In the genomic region with DNA sequence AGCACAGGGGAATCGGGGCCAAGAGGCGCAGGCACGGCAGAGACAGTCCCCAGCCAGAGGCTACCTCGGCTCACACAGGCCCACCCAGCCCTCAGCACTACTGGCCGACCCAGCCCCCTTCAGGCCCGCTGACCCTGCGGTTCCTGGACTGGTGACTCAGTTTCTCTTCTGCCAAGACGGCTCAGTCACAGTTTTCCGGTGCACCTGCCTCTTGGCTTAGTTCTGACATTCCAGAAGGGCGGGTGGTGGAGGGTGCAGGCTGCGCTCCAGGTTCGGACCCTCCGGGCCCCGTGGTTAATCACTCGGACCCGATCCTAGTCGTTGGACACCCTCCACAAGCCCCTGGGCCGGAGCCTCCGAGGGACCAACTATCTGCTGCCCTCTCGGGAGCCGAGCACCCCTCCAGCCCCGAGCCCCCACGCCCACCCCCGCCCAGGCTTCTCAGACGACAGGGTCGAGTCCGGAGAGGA, we compare ENCODE assay signal across 8 mouse cellular contexts. TPM values are rescaled to one million over a fixed set of nuclear protein-coding genes. Genes with fewer than 3 reads are reported as not detected.
DNase-seq lines count a peak whose midpoint lies in the region; ATAC-seq and TF ChIP-seq lines count a peak whose summit lies in the region.

No protein-coding gene starts in this region.

- H3K4me2 ChIP-seq in heart, embryonic 11.5 days = peak overlapping the region; percentile 94
- peak overlapping the region; percentile 41 for H3K4me2 ChIP-seq in CH12.LX (ENCODE audit: insufficient read depth, low read depth, poor library complexity, severe bottlenecking)
- peak overlapping the region; percentile 84 for H3K4me2 ChIP-seq in embryonic facial prominence, embryonic 11.5 days (ENCODE audit: low read depth, low read length)
- H3K4me2 ChIP-seq in intestine, embryonic 14.5 days (ENCODE audit: low read length) = peak overlapping the region; percentile 80
- peak overlapping the region; percentile 90 for H3K4me2 ChIP-seq in midbrain, embryonic 11.5 days

- intact Hi-C loops in heart, postnatal 14 days (cut with DNase I) = loop anchor here (5.0 kb wide), 1 partner anchor 37 kb away; no protein-coding TSS in a partner anchor

- H3K9ac ChIP-seq in heart, embryonic 11.5 days (ENCODE audit: low read depth, low read length) = peak overlapping the region; percentile 81
- peak overlapping the region; percentile 98 for H3K9ac ChIP-seq in CH12.LX (ENCODE audit: insufficient read depth, low read depth)
- peak overlapping the region; percentile 92 for H3K9ac ChIP-seq in embryonic facial prominence, embryonic 11.5 days (replicated peaks; ENCODE audit: low read length)
- H3K9ac ChIP-seq in intestine, embryonic 14.5 days (ENCODE audit: low read length) = peak overlapping the region; percentile 95
- H3K9ac ChIP-seq in midbrain, embryonic 11.5 days (ENCODE audit: low read length) = peak overlapping the region; percentile 96

- no peaks in the 10 kb centered on the region for H3K9me3 ChIP-seq in heart, embryonic 11.5 days (replicated peaks; ENCODE audit: control insufficient read depth, low read length)
- no peaks in the 10 kb centered on the region for H3K9me3 ChIP-seq in CH12.LX (replicated peaks; ENCODE audit: low read length)
- H3K9me3 ChIP-seq in embryonic facial prominence, embryonic 11.5 days (replicated peaks; ENCODE audit: control insufficient read depth, low read length) = no peaks in the 10 kb centered on the region
- H3K9me3 ChIP-seq in intestine, embryonic 14.5 days (ENCODE audit: control insufficient read depth, low read length) = no peaks in the 10 kb centered on the region
- no peaks in the 10 kb centered on the region for H3K9me3 ChIP-seq in midbrain, embryonic 11.5 days (ENCODE audit: control insufficient read depth, low read length)

- in situ Hi-C loops in CH12.LX (cut with MboI; ENCODE audit: low pct_ligation_motif_present, low pct_unique_long_range_greater_than_20kb, low sequenced_read_pairs) = loop anchor here (5.0 kb wide), 1 partner anchor 77 kb away; a partner anchor contains a TSS

- H3K27ac ChIP-seq in heart, embryonic 11.5 days (ENCODE audit: low read depth, low read length) = peak overlapping the region; percentile 97
- H3K27ac ChIP-seq in CH12.LX (ENCODE audit: insufficient read depth, low read depth) = peak overlapping the region; percentile 90
- H3K27ac ChIP-seq in embryonic facial prominence, embryonic 11.5 days (replicated peaks; ENCODE audit: low read depth, low read length) = peak overlapping the region; percentile 77; the same call in 1 of the 2 replicates
- H3K27ac ChIP-seq in intestine, embryonic 14.5 days (ENCODE audit: low read depth) = peak overlapping the region; percentile 91
- H3K27ac ChIP-seq in midbrain, embryonic 11.5 days (ENCODE audit: low read depth, low read length) = peak overlapping the region; percentile 90; the same call in 1 of the 2 replicates

- DNase-seq in heart, postnatal 14 days = no peak
- no peak for DNase-seq in CH12.LX (ENCODE audit: extremely low read depth)
- DNase-seq in embryonic facial prominence, embryonic 11.5 days (ENCODE audit: low spot score) = no peak
- DNase-seq in intestine, embryonic 14.5 days (ENCODE audit: low spot score) = peak; percentile 69
- no peak for DNase-seq in midbrain, embryonic 11.5 days (ENCODE audit: low spot score, missing footprints)
- no peak for DNase-seq in right cerebral cortex, postnatal 14 days
- no peak for DNase-seq in embryo, embryonic 9.5 days (ENCODE audit: extremely low spot score)

- peak overlapping the region; percentile 78 for H3K4me3 ChIP-seq in heart, embryonic 11.5 days (ENCODE audit: low read depth, low read length)
- H3K4me3 ChIP-seq in CH12.LX (replicated peaks in 1 of 3; ENCODE audit: low read depth in 2 of 3, low read length in 2 of 3, poor library complexity in 1 of 3) = peak overlapping the region; percentile 64 to 81 (median 70)
- H3K4me3 ChIP-seq in embryonic facial prominence, embryonic 11.5 days (ENCODE audit: low read depth, low read length) = peak overlapping the region; percentile 87
- H3K4me3 ChIP-seq in intestine, embryonic 14.5 days (ENCODE audit: low read depth, low read length) = peak overlapping the region; percentile 90
- H3K4me3 ChIP-seq in midbrain, embryonic 11.5 days (ENCODE audit: low read depth, low read length) = peak overlapping the region; percentile 92

- H3K36me3 ChIP-seq in heart, embryonic 11.5 days (ENCODE audit: control insufficient read depth, insufficient read depth, low read length) = peaks cover 15% of the 10 kb centered on the region
- H3K36me3 ChIP-seq in CH12.LX (replicated peaks in 1 of 2; ENCODE audit: control insufficient read depth in 1 of 2, insufficient read depth in 1 of 2, low read length in 1 of 2) = peaks cover 23 to 29% of the 10 kb centered on the region in 2 experiments
- no peaks in the 10 kb centered on the region for H3K36me3 ChIP-seq in embryonic facial prominence, embryonic 11.5 days (replicated peaks; ENCODE audit: control insufficient read depth, insufficient read depth, low read depth, low read length)
- peaks cover 35% of the 10 kb centered on the region for H3K36me3 ChIP-seq in intestine, embryonic 14.5 days (ENCODE audit: control insufficient read depth, insufficient read depth, low read length)
- H3K36me3 ChIP-seq in midbrain, embryonic 11.5 days (ENCODE audit: control insufficient read depth, insufficient read depth, low read length) = peaks cover 7% of the 10 kb centered on the region; the same call in 1 of the 2 replicates

- H3K27me3 ChIP-seq in heart, embryonic 11.5 days (ENCODE audit: control insufficient read depth, insufficient read depth, low read length) = no peaks in the 10 kb centered on the region
- no peaks in the 10 kb centered on the region for H3K27me3 ChIP-seq in CH12.LX (replicated peaks)
- H3K27me3 ChIP-seq in embryonic facial prominence, embryonic 11.5 days (ENCODE audit: control insufficient read depth, insufficient read depth, low read length) = no peaks in the 10 kb centered on the region
- no peaks in the 10 kb centered on the region for H3K27me3 ChIP-seq in intestine, embryonic 14.5 days (replicated peaks; ENCODE audit: control insufficient read depth, insufficient read depth, low read length)
- H3K27me3 ChIP-seq in midbrain, embryonic 11.5 days (ENCODE audit: control insufficient read depth, insufficient read depth, low read length) = no peaks in the 10 kb centered on the region

- no peak; the same call in 1 of the 2 replicates for ATAC-seq in heart, embryonic 11.5 days (replicated peaks; ENCODE audit: insufficient number of reproducible peaks, low FRiP score, low TSS enrichment)
- peak; percentile 66 for ATAC-seq in embryonic facial prominence, embryonic 11.5 days (replicated peaks; ENCODE audit: insufficient number of reproducible peaks, low FRiP score, low TSS enrichment, low read depth)
- ATAC-seq in intestine, embryonic 14.5 days (replicated peaks; ENCODE audit: low FRiP score, low TSS enrichment, low read depth) = peak; percentile 49; the same call in 1 of the 2 replicates
- ATAC-seq in midbrain, embryonic 11.5 days (ENCODE audit: low FRiP score) = peak; percentile 71

- dilution Hi-C loops in CH12.LX (cut with MboI; ENCODE audit: extremely low pct_ligation_motif_present, extremely low pct_unique_long_range_greater_than_20kb, low sequenced_read_pairs) = no loop called here

- no peak for TF ChIP-seq POLR2A in CH12.LX (IDR thresholded peaks at IDR 0.05; ENCODE audit: low read depth, low read length)

- no peak for TF ChIP-seq RAD21 in CH12.LX (IDR thresholded peaks at IDR 0.05; ENCODE audit: low read depth, low read length)

- TF ChIP-seq CTCF in CH12.LX (conservative IDR thresholded peaks at IDR 0.05 in 1 of 2, IDR thresholded peaks at IDR 0.05 in 1 of 2; ENCODE audit: low read depth in 2 of 2, low read length in 2 of 2) = no peak

- peaks cover 14% of the 10 kb centered on the region for H3K4me1 ChIP-seq in heart, embryonic 11.5 days (ENCODE audit: control insufficient read depth, insufficient read depth, low read length)
- peaks cover 10 to 50% of the 10 kb centered on the region in 2 experiments for H3K4me1 ChIP-seq in CH12.LX (ENCODE audit: control insufficient read depth in 1 of 2, insufficient read depth in 2 of 2)
- H3K4me1 ChIP-seq in embryonic facial prominence, embryonic 11.5 days (ENCODE audit: control insufficient read depth, insufficient read depth, low read length) = no peaks in the 10 kb centered on the region
- peaks cover 17% of the 10 kb centered on the region for H3K4me1 ChIP-seq in intestine, embryonic 14.5 days (replicated peaks; ENCODE audit: control insufficient read depth, insufficient read depth, low read length)
- H3K4me1 ChIP-seq in midbrain, embryonic 11.5 days (ENCODE audit: control insufficient read depth, insufficient read depth, low read length) = peaks cover 13% of the 10 kb centered on the region

- TF ChIP-seq EP300 in CH12.LX (IDR thresholded peaks at IDR 0.05; ENCODE audit: low read length) = no peak

- 3% methylated on average over 26 of the region's 27 CpGs for WGBS in heart, embryonic 11.5 days (ENCODE audit: insufficient replicate concordance)
- WGBS in embryonic facial prominence, embryonic 11.5 days = 2% methylated on average over 25 of the region's 27 CpGs
- WGBS in intestine, embryonic 14.5 days = under 1% methylated on average over 21 of the region's 27 CpGs
- WGBS in midbrain, embryonic 11.5 days = 2% methylated on average over 26 of the region's 27 CpGs

- peaks cover 13% of the 10 kb centered on the region for H3K79me2 ChIP-seq in CH12.LX (replicated peaks; ENCODE audit: control insufficient read depth, extremely low read depth, insufficient read depth, poor library complexity, severe bottlenecking)

RNA-seq across cellular contexts. Expression of a gene that starts 0.7 kb away (rescaled TPM):
- polyA plus RNA-seq in heart, embryonic 11.5 days (2014; fragmentation: Nextera tagmentation; extraction: Ambion mirVana) = 33.7 and 36.0 TPM in 2 replicates
- total RNA-seq in heart, postnatal 14 days (2021) = 10 to 100 TPM; 44.3 to 44.8 TPM
- 11.8 and 13.4 TPM in 2 replicates for total RNA-seq in CH12.LX (2012; rRNA removed)
- 5.2 and 5.5 TPM in 2 replicates for total RNA-seq in CH12.LX (2014; rRNA removed)
- polyA plus RNA-seq in CH12.LX (2012; ENCODE audit: insufficient read length, low read depth) = 31.3 and 34.1 TPM in 2 replicates
- polyA plus RNA-seq in embryonic facial prominence, embryonic 11.5 days (2014; fragmentation: Nextera tagmentation; extraction: Ambion mirVana) = 36.3 and 39.3 TPM in 2 replicates
- 40.9 and 41.4 TPM in 2 replicates for polyA plus RNA-seq in intestine, embryonic 14.5 days (2014; fragmentation: Nextera tagmentation; extraction: Ambion mirVana)
- 38.1 and 44.6 TPM in 2 replicates for polyA plus RNA-seq in midbrain, embryonic 11.5 days (2014; fragmentation: Nextera tagmentation; extraction: Ambion mirVana)

RNA-seq across cellular contexts. Expression of a gene that starts 11.6 kb away (rescaled TPM):
- 5.0 and 7.5 TPM in 2 replicates for polyA plus RNA-seq in heart, embryonic 11.5 days (2014; fragmentation: Nextera tagmentation; extraction: Ambion mirVana)
- under 1 TPM; 0.48 to 0.49 TPM for total RNA-seq in heart, postnatal 14 days (2021)
- total RNA-seq in CH12.LX (2012; rRNA removed) = 0.25 and 0.38 TPM in 2 replicates
- total RNA-seq in CH12.LX (2014; rRNA removed) = not detected in 2 replicates
- polyA plus RNA-seq in CH12.LX (2012; ENCODE audit: insufficient read length, low read depth) = 0.74 and 0.75 TPM in 2 replicates
- 6.6 and 6.7 TPM in 2 replicates for polyA plus RNA-seq in embryonic facial prominence, embryonic 11.5 days (2014; fragmentation: Nextera tagmentation; extraction: Ambion mirVana)
- 0.16 TPM in 1 of 2 replicates, not detected in the other for polyA plus RNA-seq in intestine, embryonic 14.5 days (2014; fragmentation: Nextera tagmentation; extraction: Ambion mirVana)
- polyA plus RNA-seq in midbrain, embryonic 11.5 days (2014; fragmentation: Nextera tagmentation; extraction: Ambion mirVana) = 0.29 and 0.38 TPM in 2 replicates

RNA-seq across cellular contexts. Expression of a gene that starts 12.6 kb away (rescaled TPM):
- polyA plus RNA-seq in heart, embryonic 11.5 days (2014; fragmentation: Nextera tagmentation; extraction: Ambion mirVana) = 167 and 187 TPM in 2 replicates
- total RNA-seq in heart, postnatal 14 days (2021) = 100 to 1,000 TPM; 291 to 309 TPM
- 156 and 183 TPM in 2 replicates for total RNA-seq in CH12.LX (2012; rRNA removed)
- 115 and 123 TPM in 2 replicates for total RNA-seq in CH12.LX (2014; rRNA removed)
- 219 and 224 TPM in 2 replicates for polyA plus RNA-seq in CH12.LX (2012; ENCODE audit: insufficient read length, low read depth)
- polyA plus RNA-seq in embryonic facial prominence, embryonic 11.5 days (2014; fragmentation: Nextera tagmentation; extraction: Ambion mirVana) = 158 and 159 TPM in 2 replicates
- 188 and 192 TPM in 2 replicates for polyA plus RNA-seq in intestine, embryonic 14.5 days (2014; fragmentation: Nextera tagmentation; extraction: Ambion mirVana)
- polyA plus RNA-seq in midbrain, embryonic 11.5 days (2014; fragmentation: Nextera tagmentation; extraction: Ambion mirVana) = 133 and 146 TPM in 2 replicates

RNA-seq across cellular contexts. Expression of a gene that starts 28.7 kb away (rescaled TPM):
- 38.2 and 39.9 TPM in 2 replicates for polyA plus RNA-seq in heart, embryonic 11.5 days (2014; fragmentation: Nextera tagmentation; extraction: Ambion mirVana)
- total RNA-seq in heart, postnatal 14 days (2021) = 10 to 100 TPM; 44.6 to 47.1 TPM
- total RNA-seq in CH12.LX (2012; rRNA removed) (42.4 and 64.2 TPM in 2 replicates), CH12.LX (2014; rRNA removed) (16.5 and 18.8 TPM in 2 replicates)
- polyA plus RNA-seq in CH12.LX (2012; ENCODE audit: insufficient read length, low read depth) = 104 and 122 TPM in 2 replicates
- polyA plus RNA-seq in embryonic facial prominence, embryonic 11.5 days (2014; fragmentation: Nextera tagmentation; extraction: Ambion mirVana) = 44.8 and 46.2 TPM in 2 replicates
- 44.4 and 50.7 TPM in 2 replicates for polyA plus RNA-seq in intestine, embryonic 14.5 days (2014; fragmentation: Nextera tagmentation; extraction: Ambion mirVana)
- 52.7 and 58.6 TPM in 2 replicates for polyA plus RNA-seq in midbrain, embryonic 11.5 days (2014; fragmentation: Nextera tagmentation; extraction: Ambion mirVana)

RNA-seq across cellular contexts. Expression of a gene that starts 46.0 kb away (rescaled TPM):
- 18.1 and 23.0 TPM in 2 replicates for polyA plus RNA-seq in heart, embryonic 11.5 days (2014; fragmentation: Nextera tagmentation; extraction: Ambion mirVana)
- total RNA-seq in heart, postnatal 14 days (2021) = 1 to 10 TPM; 7.7 TPM
- 38.5 and 40.3 TPM in 2 replicates for total RNA-seq in CH12.LX (2012; rRNA removed)
- 35.7 and 42.6 TPM in 2 replicates for total RNA-seq in CH12.LX (2014; rRNA removed)
- 33.7 and 36.6 TPM in 2 replicates for polyA plus RNA-seq in CH12.LX (2012; ENCODE audit: insufficient read length, low read depth)
- polyA plus RNA-seq in embryonic facial prominence, embryonic 11.5 days (2014; fragmentation: Nextera tagmentation; extraction: Ambion mirVana) = 18.6 and 24.8 TPM in 2 replicates
- 24.6 and 27.6 TPM in 2 replicates for polyA plus RNA-seq in intestine, embryonic 14.5 days (2014; fragmentation: Nextera tagmentation; extraction: Ambion mirVana)
- 17.9 and 18.0 TPM in 2 replicates for polyA plus RNA-seq in midbrain, embryonic 11.5 days (2014; fragmentation: Nextera tagmentation; extraction: Ambion mirVana)

Comparison
In these comparisons a context has a peak if more than half of its experiments do, and no peak if none do; other contexts are left out.
1. H3K4me2 ChIP-seq: peak in every context shown above with its lines; median percentile 94 in heart, embryonic 11.5 days; 90 in midbrain, embryonic 11.5 days; 84 in embryonic facial prominence, embryonic 11.5 days; 80 in intestine, embryonic 14.5 days; 41 in CH12.LX.